Mouse (Mus musculus): ENCODE data around the gene Awat1. TPM values are rescaled to one million over a fixed set of nuclear protein-coding genes. Genes with fewer than 3 reads are reported as not detected.

The Awat1 gene
- polyA plus RNA-seq, 1 experiment from 2014 or later, result not detected

DNA sequence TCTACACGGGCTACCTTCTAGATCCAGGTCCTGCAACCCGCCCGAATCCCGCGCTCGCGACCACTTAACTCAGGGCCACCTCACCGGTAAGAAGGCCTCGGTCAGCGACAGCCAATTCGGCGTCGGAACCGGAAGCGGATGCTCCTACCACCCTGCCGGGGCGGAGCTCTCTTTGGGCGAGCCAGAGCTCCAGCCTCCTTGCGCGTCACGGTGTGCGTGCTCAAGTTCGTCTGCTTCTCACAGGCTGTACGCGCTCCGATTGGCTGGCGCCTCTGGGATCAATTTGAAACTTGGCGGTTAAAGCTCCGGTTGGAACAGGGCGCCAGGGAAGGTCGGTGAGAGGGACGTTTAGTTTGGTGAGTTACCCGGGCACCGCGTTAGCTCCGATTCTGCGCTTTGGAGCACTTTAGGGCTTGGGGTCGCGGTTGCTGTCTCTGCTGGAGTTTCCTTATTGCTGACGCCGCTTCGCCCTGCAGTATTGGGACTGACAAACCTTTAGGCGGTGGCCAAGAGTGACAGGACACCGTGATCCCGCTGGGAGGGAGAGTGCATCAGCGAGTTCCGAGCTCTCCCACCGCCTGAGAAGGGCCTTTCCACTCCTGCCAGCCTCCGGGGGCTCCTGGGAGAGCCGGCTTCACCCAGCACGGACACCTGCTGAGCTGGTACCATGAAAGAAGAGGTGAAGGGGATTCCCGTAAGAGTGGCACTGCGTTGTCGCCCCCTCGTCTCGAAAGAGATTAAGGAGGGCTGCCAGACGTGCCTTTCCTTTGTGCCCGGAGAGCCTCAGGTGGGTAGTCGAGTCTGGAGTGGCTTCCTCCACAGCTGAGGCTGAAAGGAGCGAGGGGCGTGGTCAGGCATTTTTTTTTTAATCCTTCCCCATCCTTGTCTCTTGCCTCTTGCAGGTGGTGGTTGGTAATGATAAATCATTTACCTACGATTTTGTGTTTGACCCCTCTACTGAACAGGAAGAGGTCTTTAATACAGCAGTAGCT, 54.0 kb downstream of the Awat1 start, which contains the start of gene Pdzd11:
Gene Pdzd11 (minus strand): TSS at position 767 of the 992 bp plus-strand sequence.
- Histone ChIP-seq H3K27me3 (ENCODE audit: poor library complexity, severe bottlenecking) (peaks cover 44% of the 10 kb centered on the region), H3K4me3 (peak within 1 kb of the TSS; percentile 70), H3K27ac (peak within 1 kb of the TSS; percentile 94), H3K9me3 (no peaks in the 10 kb centered on the region), H3K4me1 (peaks cover 16% of the 10 kb centered on the region), H3K36me3 (replicated peaks) (peaks cover 50% of the 10 kb centered on the region)
- peak; percentile 85 for DNase-seq (ENCODE audit: extremely low spot score, low spot score)
- WGBS, result 24% methylated on average over 62 of the region's 62 CpGs

Other genes starting within 250 kb of the Awat1 start
- not detected in 2 replicates for gene Otud6a, start 143.2 kb upstream of the Awat1 start, polyA plus RNA-seq (2016; fragmentation: Nextera tagmentation; extraction: Ambion mirVana)
- gene Awat2, start 129.5 kb upstream of the Awat1 start, polyA plus RNA-seq (2016; fragmentation: Nextera tagmentation; extraction: Ambion mirVana), result 0.76 and 0.80 TPM in 2 replicates
- 38.4 and 38.5 TPM in 2 replicates for gene Igbp1, start 78.0 kb upstream of the Awat1 start, polyA plus RNA-seq (2016; fragmentation: Nextera tagmentation; extraction: Ambion mirVana)
- not detected in 2 replicates for gene Dgat2l6, start 47.4 kb upstream of the Awat1 start, polyA plus RNA-seq (2016; fragmentation: Nextera tagmentation; extraction: Ambion mirVana)
- not detected in 2 replicates for gene P2ry4, start 22.6 kb downstream of the Awat1 start, polyA plus RNA-seq (2016; fragmentation: Nextera tagmentation; extraction: Ambion mirVana)
- not detected in 2 replicates for gene Arr3, start 33.2 kb downstream of the Awat1 start, polyA plus RNA-seq (2016; fragmentation: Nextera tagmentation; extraction: Ambion mirVana)
- 47.2 and 48.7 TPM in 2 replicates for gene Kif4, start 53.5 kb downstream of the Awat1 start, polyA plus RNA-seq (2016; fragmentation: Nextera tagmentation; extraction: Ambion mirVana)
- gene Pdzd11, start 54.3 kb downstream of the Awat1 start, polyA plus RNA-seq (2016; fragmentation: Nextera tagmentation; extraction: Ambion mirVana), result 132 and 133 TPM in 2 replicates
- gene Gdpd2, start 157.6 kb downstream of the Awat1 start, polyA plus RNA-seq (2016; fragmentation: Nextera tagmentation; extraction: Ambion mirVana), result 3.6 and 3.8 TPM in 2 replicates
- gene Dlg3, start 195.5 kb downstream of the Awat1 start, polyA plus RNA-seq (2016; fragmentation: Nextera tagmentation; extraction: Ambion mirVana), result 15.6 and 16.8 TPM in 2 replicates

Measured in forebrain, embryonic 10.5 days (tissue).